Mouse (Mus musculus) brain, adult 2 months (tissue): Measurements from ENCODE around the gene Tmem270.

Experiments
- DNase-seq: peaks from one replicate; pipeline ENCODE4 v3.0.0; 2011; ENCODE audit warnings: low read depth, low spot score

Gene Tmem270

GRCm38 (mm10) chr5:134887447-134888335, 18.8 kb downstream of the Tmem270 start:
- DNase-seq = no peak

GRCm38 (mm10) chr5:134883077-134883476, 23.5 kb downstream of the Tmem270 start:
- peak; percentile 88 for DNase-seq

GRCm38 (mm10) chr5:134876801-134877200, 29.7 kb downstream of the Tmem270 start:
- DNase-seq = no peak

- no peak for DNase-seq
Measured at GRCm38 (mm10) chr5:134875245-134875644, 31.3 kb downstream of the Tmem270 start.

- peak; percentile 8 for DNase-seq
Measured at GRCm38 (mm10) chr5:134873956-134874879, 32.3 kb downstream of the Tmem270 start.

GRCm38 (mm10) chr5:134873034-134873433, 33.5 kb downstream of the Tmem270 start:
- DNase-seq = no peak

GRCm38 (mm10) chr5:134872597-134872996, 33.9 kb downstream of the Tmem270 start:
- no peak for DNase-seq

- DNase-seq = no peak
Measured at GRCm38 (mm10) chr5:134868506-134868905, 38.0 kb downstream of the Tmem270 start.

GRCm38 (mm10) chr5:134867320-134868144, 39.0 kb downstream of the Tmem270 start:
- DNase-seq = peak; percentile 8

- DNase-seq = no peak
Measured at GRCm38 (mm10) chr5:134865158-134865557, 41.4 kb downstream of the Tmem270 start.

- DNase-seq = no peak
Measured at GRCm38 (mm10) chr5:134861902-134862497, 44.5 kb downstream of the Tmem270 start.

GRCm38 (mm10) chr5:134859193-134859592, 47.3 kb downstream of the Tmem270 start:
- DNase-seq = no peak

GRCm38 (mm10) chr5:134858378-134858777, 48.2 kb downstream of the Tmem270 start:
- no peak for DNase-seq

- DNase-seq = no peak
Measured at GRCm38 (mm10) chr5:134852873-134853272, 53.7 kb downstream of the Tmem270 start.
